Mouse (Mus musculus) hindbrain, postnatal 0 days (tissue): ENCODE measurements around the gene Mageb3. TPM values are rescaled to one million over a fixed set of nuclear protein-coding genes. Genes with fewer than 3 reads are reported as not detected.

Experiments
- ATAC-seq: fragments of 200-750 bp; cut with Nextera tagmentation; 2 replicates; pipeline ENCODE4 v1.8.0; 2017; ENCODE audit warnings: mild to moderate bottlenecking, moderate TSS enrichment, moderate library complexity
- DNase-seq: peaks from one replicate; pipeline ENCODE4 v3.0.0-alpha.2; 2015; ENCODE audit warnings: low spot score
- H3K27ac ChIP-seq: fragments of 300-500 bp; sonication (generic); 2 replicates; pipeline ENCODE4 v1.5.1; 2014; ENCODE audit warnings: mild to moderate bottlenecking
- H3K27me3 ChIP-seq: fragments of 300-500 bp; sonication (generic); 2 replicates; pipeline ENCODE4 v1.6.1; 2014; ENCODE audit warnings: low read length, mixed read lengths; ENCODE audit not compliant: insufficient read depth
- H3K36me3 ChIP-seq: fragments of 300-500 bp; sonication (generic); 2 replicates; pipeline ENCODE4 v1.6.1; 2014; ENCODE audit warnings: low read length, mixed read lengths; ENCODE audit not compliant: insufficient read depth
- H3K4me1 ChIP-seq: fragments of 300-500 bp; sonication (generic); 2 replicates; pipeline ENCODE4 v1.6.1; 2014; ENCODE audit warnings: antibody characterized with exemption, low read length, mixed read lengths; ENCODE audit not compliant: insufficient read depth
- H3K4me2 ChIP-seq: fragments of 300-500 bp; sonication (generic); 2 replicates; pipeline ENCODE4 v1.6.1; 2014; ENCODE audit warnings: low read depth, mild to moderate bottlenecking, low read length, moderate library complexity, mixed read lengths
- H3K4me3 ChIP-seq: fragments of 300-500 bp; sonication (generic); 2 replicates; pipeline ENCODE4 v1.5.1; 2014; ENCODE audit warnings: low read length
- H3K9ac ChIP-seq: fragments of 300-500 bp; sonication (generic); replicated peaks from 2 replicates; pipeline ENCODE4 v1.6.1; 2014; ENCODE audit warnings: mild to moderate bottlenecking, low read length, moderate library complexity, mixed read lengths
- H3K9me3 ChIP-seq: fragments of 300-500 bp; sonication (generic); 2 replicates; pipeline ENCODE4 v1.6.1; 2016; ENCODE audit warnings: low read length, mixed read lengths
- CTCF ChIP-seq: IDR thresholded peaks from 2 replicates; pipeline ENCODE4 v1.5.1; 2016; ENCODE audit warnings: antibody characterized with exemption, control low read depth, low read depth
- WGBS: fragments of 180-500 bp; shearing (Covaris S2); extraction: QIAGEN DNeasy Blood & Tissue Kit; methylation state at CpG from one replicate; pipeline ENCODE4 v1.1.7; 2014; 5-methylcytosine and 5-hydroxymethylcytosine counted together
- polyA plus RNA-seq: library from polyadenylated mRNA; unstranded; fragments of >200 nt; fragmentation: Nextera tagmentation; extraction: Ambion mirVana; gene quantifications from 2 replicates; pipeline ENCODE4 v1.2.1, GENCODE M21; 2015
- total RNA-seq: library from RNA; depleted of rRNA; stranded (reverse); fragments of >200 nt; gene quantifications from 2 replicates; pipeline ENCODE4 v1.2.3, GENCODE M21; 2014; rRNA removed

Mageb3 gene
- total and polyA plus RNA-seq, 2 experiments from 2014 or later: 0.05 to 0.15 TPM

- TF ChIP-seq CTCF: no peak
- Histone ChIP-seq H3K27me3 (no peaks in the 10 kb centered on the region), H3K36me3 (peaks cover 10% of the 10 kb centered on the region; the same call in 1 of the 2 replicates), H3K9me3 (no peaks in the 10 kb centered on the region), H3K9ac (no peak overlapping the region), H3K4me1 (no peaks in the 10 kb centered on the region), H3K27ac (no peak overlapping the region), H3K4me3 (no peak overlapping the region), H3K4me2 (no peak overlapping the region)
- DNase-seq (no peak), ATAC-seq (no peak)
- 89% methylated on average over 5 of the region's 5 CpGs for WGBS
Observed at GRCm38 (mm10) chr2:121916047-121916970, 39.6 kb downstream of the Mageb3 start.

DNA sequence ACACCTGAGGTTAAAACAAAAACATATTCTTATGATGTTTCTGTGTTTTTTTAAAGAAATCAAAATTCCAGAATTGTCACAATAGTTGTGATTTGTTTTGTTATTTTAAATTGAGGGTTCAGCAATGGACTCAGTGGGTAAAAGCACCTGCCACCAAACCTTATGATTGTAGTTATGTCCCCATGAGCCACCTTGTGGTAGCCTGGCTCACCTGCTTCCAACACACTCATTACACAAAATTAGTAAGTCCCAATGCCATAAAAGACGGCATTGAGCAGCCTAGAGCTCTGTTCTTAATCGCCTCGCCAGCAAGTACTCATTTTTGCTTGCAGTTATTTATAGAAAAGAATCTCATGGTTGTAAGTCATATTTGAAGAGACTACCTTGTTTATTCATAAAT is 45.9 kb downstream of the Mageb3 start:
- H3K4me2 ChIP-seq: no peak overlapping the region
- ATAC-seq (no peak), DNase-seq (peak; percentile 28)
- WGBS: 86% methylated on average over 3 of the region's 3 CpGs
- H3K27me3 ChIP-seq: no peaks in the 10 kb centered on the region
- peaks cover 26% of the 10 kb centered on the region; the same call in 1 of the 2 replicates for H3K36me3 ChIP-seq
- H3K27ac ChIP-seq: no peak overlapping the region
- H3K9ac ChIP-seq: no peak overlapping the region
- no peak overlapping the region for H3K4me3 ChIP-seq
- no peaks in the 10 kb centered on the region for H3K9me3 ChIP-seq
- H3K4me1 ChIP-seq: no peaks in the 10 kb centered on the region
- TF ChIP-seq CTCF: peak; percentile 54

Other genes starting within 250 kb of the Mageb3 start
- 39.7 and 42.3 TPM in 2 replicates for gene Frmd5, start 149.0 kb downstream of the Mageb3 start, total RNA-seq
- gene Frmd5, start 149.0 kb downstream of the Mageb3 start, polyA plus RNA-seq: 13.1 and 14.6 TPM in 2 replicates
- gene Casc4, start 89.1 kb downstream of the Mageb3 start, total RNA-seq: 79.7 and 120 TPM in 2 replicates
- gene Casc4, start 89.1 kb downstream of the Mageb3 start, polyA plus RNA-seq: 59.8 and 60.2 TPM in 2 replicates
- gene Ctdspl2, start 91 bp downstream of the Mageb3 start, total RNA-seq: 32.0 and 40.2 TPM in 2 replicates
- 32.6 and 33.6 TPM in 2 replicates for gene Ctdspl2, start 91 bp downstream of the Mageb3 start, polyA plus RNA-seq
- gene Eif3j1, start 72.5 kb upstream of the Mageb3 start, total RNA-seq: 16.7 and 22.1 TPM in 2 replicates
- gene Eif3j1, start 72.5 kb upstream of the Mageb3 start, polyA plus RNA-seq: 12.7 and 13.0 TPM in 2 replicates
- 19.9 and 21.9 TPM in 2 replicates for gene Spg11, start 162.3 kb upstream of the Mageb3 start, total RNA-seq
- gene Spg11, start 162.3 kb upstream of the Mageb3 start, polyA plus RNA-seq: 4.3 and 4.5 TPM in 2 replicates
- gene B2m, start 191.6 kb upstream of the Mageb3 start, total RNA-seq: 101 and 111 TPM in 2 replicates
- 208 and 216 TPM in 2 replicates for gene B2m, start 191.6 kb upstream of the Mageb3 start, polyA plus RNA-seq
- gene Trim69, start 204.6 kb upstream of the Mageb3 start, total RNA-seq: not detected in 2 replicates
- not detected in 2 replicates for gene Trim69, start 204.6 kb upstream of the Mageb3 start, polyA plus RNA-seq
- not detected in 2 replicates for gene Patl2, start 230.1 kb upstream of the Mageb3 start, total RNA-seq
- 0.09 and 0.19 TPM in 2 replicates for gene Patl2, start 230.1 kb upstream of the Mageb3 start, polyA plus RNA-seq
- not detected in 2 replicates for gene Terb2, start 230.2 kb upstream of the Mageb3 start, total RNA-seq
- gene Terb2, start 230.2 kb upstream of the Mageb3 start, polyA plus RNA-seq: not detected in 2 replicates